Mouse (Mus musculus): Measurements from ENCODE around the gene Fis1.

- TF ChIP-seq POLR2A (IDR thresholded peaks at IDR 0.05; ENCODE audit: borderline replicate concordance, control insufficient read depth, low read depth, low read length) (no peak), CTCF (IDR thresholded peaks at IDR 0.05; ENCODE audit: control insufficient read depth, insufficient read depth, low read length) (no peak)
Measured at GRCm38 (mm10) chr5:136965686-136966085, 12.6 kb downstream of the Fis1 start.

Measured in bone marrow, adult 2 months (tissue).